Mouse (Mus musculus): ENCODE results near the gene Itpr3. TPM values are rescaled to one million over a fixed set of nuclear protein-coding genes. Genes with fewer than 3 reads are reported as not detected.

Itpr3 gene
- polyA plus RNA-seq, 1 experiment from 2014 or later: 0.80 TPM

DNA sequence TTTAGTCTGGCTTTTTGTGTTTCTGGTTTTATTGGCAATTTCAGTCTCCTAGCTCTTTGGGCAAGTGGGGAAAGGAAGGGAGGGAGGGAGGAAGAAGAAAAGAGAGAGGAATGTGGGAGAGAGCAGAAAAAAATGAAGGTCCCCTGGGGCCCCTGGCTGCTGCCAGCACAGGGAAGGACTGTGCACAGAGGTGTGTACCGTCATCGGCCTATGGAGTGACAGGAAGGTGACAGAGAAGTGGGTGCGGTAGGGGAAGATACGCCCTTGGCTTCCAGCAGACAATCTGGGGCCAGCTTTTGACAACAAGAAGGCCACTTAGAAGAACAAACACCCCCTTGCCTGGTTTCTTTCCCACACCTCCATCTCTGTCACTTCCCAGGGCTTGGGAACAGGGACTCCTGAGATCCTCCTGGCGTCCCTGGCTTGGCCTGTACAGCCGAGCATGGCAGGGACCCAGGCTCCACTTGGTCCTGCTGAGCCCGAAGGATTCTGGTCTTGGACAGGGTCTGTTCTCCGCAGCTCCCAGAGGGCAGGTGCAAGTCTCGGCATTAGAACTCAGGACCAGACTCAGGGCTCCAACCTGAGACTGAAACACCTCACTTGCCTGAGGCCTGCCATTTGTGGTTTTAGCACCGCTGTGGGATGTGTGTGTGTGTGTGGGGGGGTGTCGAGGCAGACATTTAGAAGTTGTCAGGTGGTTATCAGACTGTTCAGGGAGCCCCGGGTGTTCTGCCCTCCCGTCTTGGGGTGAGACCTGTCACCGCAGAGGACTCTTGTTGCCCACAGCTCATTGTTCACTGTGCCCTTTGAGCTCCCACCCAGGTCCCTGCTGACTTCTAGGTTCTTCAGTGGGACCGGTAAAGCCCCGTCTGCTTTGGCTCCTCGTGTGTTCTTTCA lies 18.0 kb downstream of the Itpr3 start:
- Histone ChIP-seq H3K4me1 (peaks cover under 1% of the 10 kb centered on the region; the same call in 1 of the 2 replicates), H3K4me3 (no peak overlapping the region), H3K27ac (no peak overlapping the region), H3K4me2 (no peak overlapping the region), H3K36me3 (replicated peaks) (no peaks in the 10 kb centered on the region), H3K9me3 (no peaks in the 10 kb centered on the region), H3K9ac (no peak overlapping the region), H3K27me3 (replicated peaks) (no peaks in the 10 kb centered on the region)
- ATAC-seq (replicated peaks): no peak
- 86% methylated on average over 17 of the region's 17 CpGs for WGBS

DNA sequence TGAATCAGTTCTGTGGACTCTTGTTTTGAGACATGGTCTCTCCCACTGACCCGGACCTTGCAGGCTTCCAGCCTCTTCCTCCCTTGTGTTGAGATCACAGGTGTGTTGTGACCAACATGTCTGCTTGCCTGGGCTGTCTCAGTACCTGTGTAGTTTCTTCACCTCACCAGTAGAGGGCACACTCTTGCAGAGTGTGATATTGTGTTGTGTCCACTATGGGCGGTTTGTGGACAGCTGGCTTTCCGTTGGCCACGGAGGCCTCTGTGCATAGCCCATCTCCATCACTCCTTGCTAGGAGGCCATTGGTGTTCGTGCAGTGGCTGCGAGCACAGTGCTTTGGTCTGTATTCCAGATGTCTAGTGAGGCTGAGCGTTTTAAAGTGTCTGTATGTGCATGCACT lies 20.0 kb downstream of the Itpr3 start:
- no peak overlapping the region for H3K9ac ChIP-seq
- ATAC-seq (replicated peaks): no peak
- 97% methylated on average over 7 of the region's 7 CpGs for WGBS

DNA sequence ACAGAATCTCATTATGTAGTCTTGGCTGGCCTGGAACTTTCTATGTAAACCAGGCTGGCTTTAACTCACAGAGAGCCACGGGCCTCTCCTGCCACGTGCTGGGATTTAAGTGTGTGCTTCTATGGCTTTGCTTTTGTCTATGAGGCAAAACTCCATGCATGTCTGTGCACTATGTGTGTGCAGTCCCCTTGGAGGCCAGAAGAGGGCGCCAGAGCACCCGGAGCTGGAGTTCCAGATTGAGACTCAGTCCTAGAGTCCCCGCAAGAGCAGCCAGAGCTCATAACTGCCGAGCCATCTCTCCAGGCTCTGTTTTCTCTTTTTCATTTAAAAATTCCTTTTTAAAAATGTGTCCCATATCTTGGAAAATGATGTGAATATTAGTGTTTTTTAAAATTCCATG lies 20.8 kb downstream of the Itpr3 start:
- Histone ChIP-seq H3K4me2 (no peak overlapping the region), H3K27me3 (replicated peaks) (no peaks in the 10 kb centered on the region), H3K36me3 (replicated peaks) (no peaks in the 10 kb centered on the region), H3K9me3 (no peaks in the 10 kb centered on the region), H3K4me1 (no peaks in the 10 kb centered on the region), H3K27ac (no peak overlapping the region), H3K4me3 (no peak overlapping the region), H3K9ac (no peak overlapping the region)
- no peak for ATAC-seq (replicated peaks)
- WGBS: 82% methylated on average over 6 of the region's 6 CpGs

More for the DNA sequence above, 20.0 kb downstream of the Itpr3 start:
- Histone ChIP-seq H3K36me3 (replicated peaks) (no peaks in the 10 kb centered on the region), H3K9me3 (no peaks in the 10 kb centered on the region), H3K4me2 (no peak overlapping the region), H3K4me1 (no peaks in the 10 kb centered on the region), H3K4me3 (no peak overlapping the region), H3K27ac (no peak overlapping the region), H3K27me3 (replicated peaks) (no peaks in the 10 kb centered on the region)

DNA sequence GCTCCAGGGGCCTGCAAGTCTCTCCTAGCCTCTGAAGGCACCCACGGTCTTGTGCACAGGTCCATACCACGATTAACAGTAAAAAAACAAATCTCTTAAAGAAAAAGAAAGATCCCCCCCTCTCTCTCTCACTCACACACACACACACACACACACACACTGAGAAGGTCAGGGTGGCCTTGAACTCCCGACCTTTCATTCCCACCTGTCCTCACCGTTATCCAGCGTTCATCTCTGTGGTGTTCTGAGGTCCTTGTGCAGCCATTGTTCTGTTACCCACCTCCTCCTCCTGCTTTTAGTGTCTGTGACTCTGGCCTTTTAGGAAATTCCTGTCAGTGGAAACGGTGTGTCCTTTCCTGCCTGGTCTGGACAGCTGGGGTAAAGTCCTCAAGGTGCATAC lies 21.4 kb downstream of the Itpr3 start:
- Histone ChIP-seq H3K27ac (no peak overlapping the region), H3K9me3 (no peaks in the 10 kb centered on the region), H3K4me3 (no peak overlapping the region), H3K9ac (no peak overlapping the region), H3K4me1 (no peaks in the 10 kb centered on the region), H3K27me3 (replicated peaks) (no peaks in the 10 kb centered on the region), H3K4me2 (no peak overlapping the region), H3K36me3 (replicated peaks) (no peaks in the 10 kb centered on the region)
- no peak for ATAC-seq (replicated peaks)
- WGBS: 88% methylated on average over 6 of the region's 6 CpGs

DNA sequence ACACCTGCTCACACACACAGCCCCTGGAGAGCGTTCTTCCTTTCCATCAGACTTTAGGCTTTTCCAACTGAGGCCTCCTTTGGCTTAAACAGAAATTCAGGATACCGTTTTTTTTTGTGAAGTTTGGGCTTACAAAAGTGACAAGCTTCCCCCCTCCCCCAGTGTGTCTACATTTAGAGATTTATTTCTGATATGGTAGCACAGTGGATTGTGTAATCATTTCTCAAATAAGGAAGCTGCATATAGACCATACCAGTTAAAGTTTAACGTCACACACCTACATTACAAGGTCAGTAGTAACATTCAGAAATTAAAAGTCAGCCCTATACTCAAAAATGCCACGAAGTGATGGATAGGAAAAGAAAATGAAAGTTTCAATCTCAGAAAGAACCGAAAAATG lies 24.8 kb downstream of the Itpr3 start:
- Histone ChIP-seq H3K4me2 (no peak overlapping the region), H3K9me3 (no peaks in the 10 kb centered on the region), H3K36me3 (replicated peaks) (no peaks in the 10 kb centered on the region), H3K4me1 (no peaks in the 10 kb centered on the region), H3K27me3 (replicated peaks) (no peaks in the 10 kb centered on the region), H3K27ac (no peak overlapping the region), H3K4me3 (no peak overlapping the region), H3K9ac (no peak overlapping the region)
- WGBS: 87% methylated on average over 5 of the region's 5 CpGs
- no peak for ATAC-seq (replicated peaks)

DNA sequence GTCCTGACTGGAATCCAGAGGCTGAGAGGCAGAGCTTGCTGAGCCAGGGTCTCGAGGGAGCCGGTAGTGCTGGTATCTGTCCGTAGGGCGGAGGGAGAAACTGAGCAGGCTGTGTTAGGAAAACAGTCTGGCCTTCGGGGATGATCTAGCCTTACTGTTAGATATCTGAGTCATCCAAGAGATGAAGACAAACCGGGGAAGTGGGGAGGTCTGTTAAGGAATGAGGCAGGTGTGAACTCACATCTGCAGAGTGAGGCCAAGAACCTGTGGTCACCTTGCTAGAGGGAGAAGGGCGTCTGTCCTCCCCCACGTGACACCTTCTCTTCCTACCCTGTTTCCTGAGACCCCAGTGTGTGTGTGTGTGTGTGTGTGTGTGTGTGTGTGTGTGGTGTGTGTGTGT lies 25.7 kb downstream of the Itpr3 start:
- ATAC-seq (replicated peaks): no peak
- Histone ChIP-seq H3K4me1 (no peaks in the 10 kb centered on the region), H3K9me3 (no peaks in the 10 kb centered on the region), H3K27ac (no peak overlapping the region), H3K4me2 (no peak overlapping the region), H3K9ac (no peak overlapping the region), H3K36me3 (replicated peaks) (no peaks in the 10 kb centered on the region), H3K27me3 (replicated peaks) (no peaks in the 10 kb centered on the region), H3K4me3 (no peak overlapping the region)
- WGBS: 79% methylated on average over 8 of the region's 8 CpGs

DNA sequence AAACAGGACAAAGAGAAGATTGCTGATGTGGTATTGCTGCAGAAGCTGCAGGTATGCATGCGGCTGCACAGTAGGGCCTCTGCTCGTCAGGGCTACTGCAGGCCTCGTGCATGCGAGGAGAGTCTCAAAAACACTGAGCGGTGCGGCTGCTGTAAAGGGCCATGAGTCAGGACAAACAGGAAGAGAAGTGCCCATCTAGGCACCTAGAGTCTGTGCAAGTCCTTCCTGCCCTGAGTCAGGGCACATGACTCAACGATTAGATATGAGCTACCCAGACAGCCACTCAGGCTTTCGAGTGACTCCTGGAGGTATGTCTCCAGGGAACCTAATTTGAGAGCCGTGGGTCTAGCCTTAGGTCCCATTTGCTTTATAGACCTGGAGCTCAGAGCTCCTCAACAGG lies 26.5 kb downstream of the Itpr3 start:
- H3K4me3 ChIP-seq: no peak overlapping the region
- H3K4me1 ChIP-seq: no peaks in the 10 kb centered on the region
- no peaks in the 10 kb centered on the region for H3K9me3 ChIP-seq
- no peaks in the 10 kb centered on the region for H3K27me3 ChIP-seq (replicated peaks)
- H3K9ac ChIP-seq: no peak overlapping the region
- 90% methylated on average over 9 of the region's 9 CpGs for WGBS
- no peaks in the 10 kb centered on the region for H3K36me3 ChIP-seq (replicated peaks)
- no peak overlapping the region for H3K4me2 ChIP-seq
- ATAC-seq (replicated peaks): no peak
- no peak overlapping the region for H3K27ac ChIP-seq

DNA sequence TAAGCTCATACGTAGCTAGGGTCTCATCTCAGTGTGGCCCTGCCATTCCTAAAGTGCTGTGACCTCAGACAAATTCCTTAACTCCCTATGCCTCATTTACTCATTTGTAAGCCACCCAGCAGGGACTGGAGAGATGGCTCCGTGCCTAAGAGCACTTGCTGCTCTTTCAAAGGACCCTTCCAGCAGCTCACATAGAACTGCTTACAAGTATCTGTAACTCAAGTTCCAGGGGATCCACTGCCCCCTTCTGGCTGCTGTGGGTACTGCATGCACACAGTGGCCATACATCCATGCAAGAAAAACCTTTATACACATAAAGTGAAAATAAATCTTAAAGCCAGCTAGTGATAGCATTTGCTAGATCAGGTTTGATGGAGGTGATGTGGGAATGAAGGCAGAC lies 28.6 kb downstream of the Itpr3 start:
- H3K27ac ChIP-seq: no peak overlapping the region
- WGBS: 59% methylated on average over 2 of the region's 2 CpGs
- H3K27me3 ChIP-seq (replicated peaks): no peaks in the 10 kb centered on the region
- no peak overlapping the region for H3K4me3 ChIP-seq
- H3K9ac ChIP-seq: no peak overlapping the region
- no peaks in the 10 kb centered on the region for H3K4me1 ChIP-seq
- no peak overlapping the region for H3K4me2 ChIP-seq
- no peaks in the 10 kb centered on the region for H3K9me3 ChIP-seq
- ATAC-seq (replicated peaks): no peak
- H3K36me3 ChIP-seq (replicated peaks): no peaks in the 10 kb centered on the region

DNA sequence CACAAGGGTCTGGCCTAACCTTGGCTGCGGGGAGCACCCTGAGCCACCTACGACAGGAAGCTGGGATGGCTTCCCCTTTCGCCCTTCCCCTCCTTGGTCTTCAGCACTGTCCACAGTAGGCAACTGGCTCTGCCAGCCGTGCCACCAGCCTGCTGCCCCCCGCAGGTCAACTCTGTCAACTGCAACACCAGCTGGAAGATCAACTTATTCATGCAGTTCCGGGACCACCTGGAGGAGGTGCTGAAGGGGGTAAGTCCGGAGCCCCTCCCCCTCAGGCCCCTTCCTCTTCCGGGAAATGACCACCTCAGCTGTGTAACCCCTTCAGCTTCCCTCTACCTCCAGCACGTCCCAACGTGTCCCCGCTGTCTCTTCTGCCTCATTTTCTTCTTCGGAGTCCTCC lies 30.3 kb downstream of the Itpr3 start:
- ATAC-seq (replicated peaks): no peak
- Histone ChIP-seq H3K4me2 (no peak overlapping the region), H3K9ac (no peak overlapping the region), H3K27me3 (replicated peaks) (no peaks in the 10 kb centered on the region), H3K27ac (no peak overlapping the region), H3K9me3 (no peaks in the 10 kb centered on the region), H3K4me3 (no peak overlapping the region), H3K36me3 (replicated peaks) (no peaks in the 10 kb centered on the region), H3K4me1 (no peaks in the 10 kb centered on the region)
- 32% methylated on average over 12 of the region's 12 CpGs for WGBS

DNA sequence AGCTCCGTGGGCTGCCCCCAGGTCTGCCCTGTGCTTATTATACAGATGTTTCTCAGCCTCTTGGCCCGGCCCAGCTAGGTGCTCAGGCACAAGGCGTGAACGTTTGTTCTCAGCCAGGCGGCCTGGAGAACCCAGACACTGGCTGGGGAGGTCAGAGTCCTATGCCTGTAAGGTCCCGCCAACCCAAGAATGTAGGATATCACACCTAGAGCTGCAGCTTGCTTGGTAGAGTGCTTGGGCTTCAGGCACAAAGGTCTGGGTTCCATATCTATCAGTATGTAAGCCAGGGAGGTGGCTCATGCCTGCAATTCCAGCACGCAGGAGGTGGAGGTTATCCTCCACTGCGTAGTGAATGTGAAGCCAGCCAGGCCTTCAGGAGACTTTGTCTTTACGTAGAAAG lies 33.0 kb downstream of the Itpr3 start:
- Histone ChIP-seq H3K27ac (no peak overlapping the region), H3K9me3 (no peaks in the 10 kb centered on the region), H3K4me1 (no peaks in the 10 kb centered on the region), H3K9ac (no peak overlapping the region), H3K36me3 (replicated peaks) (no peaks in the 10 kb centered on the region), H3K4me2 (no peak overlapping the region), H3K4me3 (no peak overlapping the region), H3K27me3 (replicated peaks) (no peaks in the 10 kb centered on the region)
- ATAC-seq (replicated peaks): no peak
- WGBS: 80% methylated on average over 9 of the region's 9 CpGs

DNA sequence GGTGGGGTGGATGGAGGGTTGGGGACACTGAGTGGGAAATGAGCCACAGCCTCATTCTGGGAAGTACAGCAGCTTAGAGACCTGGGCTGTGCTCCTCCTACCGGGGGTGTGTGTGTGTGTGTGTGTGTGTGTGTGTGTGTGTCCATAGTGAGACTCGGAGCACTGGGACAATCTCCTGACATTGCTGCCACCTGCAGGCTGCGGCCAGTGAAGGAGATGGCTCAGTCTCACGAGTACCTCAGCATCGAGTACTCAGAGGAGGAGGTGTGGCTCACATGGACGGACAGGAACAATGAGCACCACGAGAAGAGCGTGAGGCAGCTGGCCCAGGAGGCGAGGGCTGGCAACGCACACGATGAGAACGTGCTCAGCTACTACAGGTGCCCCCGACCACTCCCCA lies 38.6 kb downstream of the Itpr3 start:
- ATAC-seq (replicated peaks): no peak
- Histone ChIP-seq H3K27ac (no peak overlapping the region), H3K9me3 (no peaks in the 10 kb centered on the region), H3K4me2 (no peak overlapping the region), H3K4me1 (no peaks in the 10 kb centered on the region), H3K27me3 (replicated peaks) (no peaks in the 10 kb centered on the region), H3K9ac (no peak overlapping the region), H3K4me3 (no peak overlapping the region), H3K36me3 (replicated peaks) (no peaks in the 10 kb centered on the region)
- 26% methylated on average over 13 of the region's 13 CpGs for WGBS

DNA sequence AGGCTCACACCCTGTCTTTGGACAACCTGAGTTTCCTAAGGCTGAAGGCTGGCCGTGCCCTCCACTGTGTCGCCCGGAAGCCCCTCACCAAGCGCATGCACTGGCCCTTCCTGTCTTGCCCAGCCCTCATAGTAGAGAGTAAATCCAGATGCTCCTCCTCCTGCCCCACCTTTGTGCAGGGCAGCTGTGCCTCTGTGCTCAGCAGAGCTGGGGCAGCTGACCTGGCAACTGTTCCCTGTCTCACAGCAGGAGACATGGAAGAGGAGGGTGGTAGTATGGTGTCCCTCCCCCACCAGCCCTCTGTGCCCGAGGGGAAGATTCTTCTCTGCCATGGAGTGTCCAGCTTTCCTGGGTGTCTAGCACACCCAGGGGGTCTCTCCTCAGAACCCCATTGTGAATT lies 44.6 kb downstream of the Itpr3 start:
- no peaks in the 10 kb centered on the region for H3K9me3 ChIP-seq
- H3K4me1 ChIP-seq: no peaks in the 10 kb centered on the region
- no peaks in the 10 kb centered on the region for H3K36me3 ChIP-seq (replicated peaks)
- WGBS: 81% methylated on average over 5 of the region's 5 CpGs
- no peak overlapping the region for H3K9ac ChIP-seq
- no peak overlapping the region for H3K4me3 ChIP-seq
- H3K4me2 ChIP-seq: no peak overlapping the region
- no peak for ATAC-seq (replicated peaks)
- H3K27ac ChIP-seq: no peak overlapping the region
- H3K27me3 ChIP-seq (replicated peaks): no peaks in the 10 kb centered on the region

DNA sequence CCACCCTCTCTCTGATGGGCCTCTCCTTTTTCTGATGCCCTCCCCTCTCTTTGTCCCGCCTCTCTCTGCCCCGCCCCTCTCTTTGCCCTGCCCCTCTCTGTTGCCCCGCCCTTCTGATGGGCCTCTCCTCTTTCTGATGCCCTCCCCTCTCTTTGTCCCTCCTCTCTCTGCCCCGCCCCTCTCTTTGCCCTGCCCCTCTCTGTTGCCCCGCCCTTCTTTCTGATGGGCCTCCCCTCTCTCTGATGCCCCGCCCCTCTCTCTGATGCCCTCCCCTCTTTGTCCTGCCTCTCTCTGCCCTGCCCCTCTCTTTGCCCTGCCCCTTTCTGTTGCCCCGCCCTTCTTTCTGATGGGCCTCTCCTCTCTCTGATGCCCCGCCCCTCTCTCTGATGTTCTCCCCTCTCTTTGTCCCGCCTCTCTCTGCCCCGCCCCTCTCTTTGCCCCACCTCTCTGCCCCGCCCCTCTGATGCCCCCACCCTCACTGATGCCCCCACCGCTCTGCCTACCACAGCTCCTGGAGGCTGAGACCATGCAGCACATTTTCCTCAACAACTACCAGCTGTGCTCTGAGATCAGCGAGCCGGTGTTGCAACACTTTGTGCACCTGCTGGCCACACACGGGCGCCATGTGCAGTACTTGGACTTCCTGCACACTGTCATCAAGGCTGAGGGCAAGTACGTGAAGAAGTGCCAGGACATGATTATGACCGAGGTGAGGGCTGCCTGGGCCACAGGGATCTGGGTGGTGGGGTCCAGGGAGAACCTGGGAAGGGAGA lies 48.8 kb downstream of the Itpr3 start:
- no peak overlapping the region for H3K4me3 ChIP-seq
- WGBS: 78% methylated on average over 17 of the region's 18 CpGs
- no peaks in the 10 kb centered on the region for H3K4me1 ChIP-seq
- ATAC-seq (replicated peaks): no peak
- no peak overlapping the region for H3K4me2 ChIP-seq
- no peak overlapping the region for H3K9ac ChIP-seq
- H3K27me3 ChIP-seq (replicated peaks): no peaks in the 10 kb centered on the region
- no peak overlapping the region for H3K27ac ChIP-seq
- H3K9me3 ChIP-seq: no peaks in the 10 kb centered on the region
- H3K36me3 ChIP-seq (replicated peaks): no peaks in the 10 kb centered on the region

Data from midbrain, embryonic 15.5 days (tissue).